ENCODE assay signal across 9 mouse cellular contexts in genomic region chr2:70261703-70262564, GRCm38 (mm10).
A peak's percentile ranks its signal among the peaks of the same experiment; 100 is the strongest.
DNase-seq lines count a peak whose midpoint lies in the region; ATAC-seq and TF ChIP-seq lines count a peak whose summit lies in the region.
"Had no signal": no experiment of that assay in that cellular context is flagged by ENCODE, and none has a peak within 500 bp of the region (broad histone marks: within the 10 kb centered on the region; RNA-seq: fewer than 3 reads in every experiment).

No protein-coding gene starts in this region.

- no peak for TF ChIP-seq CTCF in kidney, adult 2 months (conservative IDR thresholded peaks at IDR 0.05; ENCODE audit: insufficient read depth, insufficient read length, low read depth, low read length)
- TF ChIP-seq CTCF in liver, postnatal 0 days (IDR thresholded peaks at IDR 0.05; ENCODE audit: low read depth), result no peak

- peaks cover 11% of the 10 kb centered on the region for H3K4me1 ChIP-seq in kidney, embryonic 15.5 days
- no peaks in the 10 kb centered on the region for H3K4me1 ChIP-seq in kidney, adult 2 months (ENCODE audit: control insufficient read depth, insufficient read depth, low read length)
- peaks cover 27% of the 10 kb centered on the region for H3K4me1 ChIP-seq in embryonic facial prominence, embryonic 13.5 days
- H3K4me1 ChIP-seq in midbrain, embryonic 11.5 days (ENCODE audit: control insufficient read depth, insufficient read depth, low read length), result no peaks in the 10 kb centered on the region; the same call in 1 of the 2 replicates
- no peaks in the 10 kb centered on the region for H3K4me1 ChIP-seq in liver, postnatal 0 days (ENCODE audit: insufficient read depth)

- no peak for TF ChIP-seq POLR2A in kidney, adult 2 months (IDR thresholded peaks at IDR 0.05; ENCODE audit: low read depth, low read length)

- no peak for DNase-seq in kidney, adult 2 months
- peak; percentile 53 for DNase-seq in ZHBTc4 (ENCODE audit: low read depth, low spot score)
- DNase-seq in midbrain, embryonic 11.5 days (ENCODE audit: low spot score, missing footprints), result no peak
- DNase-seq in layer of hippocampus, postnatal 10 days (ENCODE audit: low spot score in 2 of 2), result no peak
- DNase-seq in right cerebral cortex, postnatal 4 days, result no peak
- DNase-seq in liver, postnatal 0 days, result no peak
- DNase-seq: cerebellum, adult 2 months had no signal

- no peak for TF ChIP-seq EP300 in liver, postnatal 0 days (IDR thresholded peaks at IDR 0.05; ENCODE audit: low read depth)

- no peaks in the 10 kb centered on the region for H3K36me3 ChIP-seq in kidney, embryonic 15.5 days
- no peaks in the 10 kb centered on the region for H3K36me3 ChIP-seq in kidney, adult 2 months (ENCODE audit: control insufficient read depth, insufficient read depth, low read length)
- no peaks in the 10 kb centered on the region for H3K36me3 ChIP-seq in embryonic facial prominence, embryonic 13.5 days
- H3K36me3 ChIP-seq in midbrain, embryonic 11.5 days (ENCODE audit: control insufficient read depth, insufficient read depth, low read length), result no peaks in the 10 kb centered on the region
- no peaks in the 10 kb centered on the region for H3K36me3 ChIP-seq in liver, postnatal 0 days (replicated peaks; ENCODE audit: insufficient read depth, low read length)

- 67% methylated on average over 8 of the region's 8 CpGs for WGBS in kidney, embryonic 15.5 days
- WGBS in kidney, adult 2 months, result 64% methylated on average over 8 of the region's 8 CpGs
- WGBS in embryonic facial prominence, embryonic 13.5 days, result 57% methylated on average over 8 of the region's 8 CpGs
- 77% methylated on average over 8 of the region's 8 CpGs for WGBS in midbrain, embryonic 11.5 days
- 41% methylated on average over 8 of the region's 8 CpGs for whole genome bisulfite sequencing in liver, postnatal 0 days (ENCODE audit: insufficient replicate concordance)

- no peak overlapping the region for H3K27ac ChIP-seq in kidney, embryonic 15.5 days
- H3K27ac ChIP-seq in kidney, adult 2 months (ENCODE audit: insufficient read depth, low read depth, low read length), result no peak overlapping the region
- peak overlapping the region; percentile 74 for H3K27ac ChIP-seq in embryonic facial prominence, embryonic 13.5 days
- H3K27ac ChIP-seq in midbrain, embryonic 11.5 days (ENCODE audit: low read depth, low read length), result no peak overlapping the region
- no peak overlapping the region for H3K27ac ChIP-seq in liver, postnatal 0 days (ENCODE audit: low read depth)

- no peak overlapping the region for H3K4me2 ChIP-seq in kidney, embryonic 15.5 days
- peak overlapping the region; percentile 24 for H3K4me2 ChIP-seq in embryonic facial prominence, embryonic 13.5 days
- H3K4me2 ChIP-seq in midbrain, embryonic 11.5 days, result no peak overlapping the region
- H3K4me2 ChIP-seq in liver, postnatal 0 days (ENCODE audit: low read depth, low read length), result no peak overlapping the region

- 0 out of 2 replicates have a peak, but pooled peaks cover 7% of the 10 kb centered on the region for H3K27me3 ChIP-seq in kidney, embryonic 15.5 days
- no peaks in the 10 kb centered on the region for H3K27me3 ChIP-seq in kidney, adult 2 months (replicated peaks; ENCODE audit: control insufficient read depth, insufficient read depth, low read length)
- H3K27me3 ChIP-seq in embryonic facial prominence, embryonic 13.5 days, result peaks cover 6% of the 10 kb centered on the region; the same call in 1 of the 2 replicates
- H3K27me3 ChIP-seq in midbrain, embryonic 11.5 days (ENCODE audit: control insufficient read depth, insufficient read depth, low read length), result no peaks in the 10 kb centered on the region
- 0 out of 2 replicates have a peak, but pooled peaks cover 4% of the 10 kb centered on the region for H3K27me3 ChIP-seq in liver, postnatal 0 days (ENCODE audit: insufficient read depth, low read length)

- H3K4me3 ChIP-seq in kidney, embryonic 15.5 days (replicated peaks), result no peak overlapping the region
- H3K4me3 ChIP-seq in kidney, adult 2 months (ENCODE audit: insufficient read depth, low read depth, low read length), result no peak overlapping the region
- no peak overlapping the region for H3K4me3 ChIP-seq in embryonic facial prominence, embryonic 13.5 days
- no peak overlapping the region for H3K4me3 ChIP-seq in midbrain, embryonic 11.5 days (ENCODE audit: low read depth, low read length)
- H3K4me3 ChIP-seq in liver, postnatal 0 days (ENCODE audit: low read depth, low read length), result no peak overlapping the region

- no peaks in the 10 kb centered on the region for H3K9me3 ChIP-seq in kidney, embryonic 15.5 days (replicated peaks)
- no peaks in the 10 kb centered on the region for H3K9me3 ChIP-seq in embryonic facial prominence, embryonic 13.5 days
- H3K9me3 ChIP-seq in midbrain, embryonic 11.5 days (ENCODE audit: control insufficient read depth, low read length), result no peaks in the 10 kb centered on the region
- no peaks in the 10 kb centered on the region for H3K9me3 ChIP-seq in liver, postnatal 0 days (ENCODE audit: low read length)

- ATAC-seq in kidney, embryonic 15.5 days (replicated peaks; ENCODE audit: low FRiP score), result peak; percentile 18; the same call in 1 of the 2 replicates
- ATAC-seq in embryonic facial prominence, embryonic 13.5 days (ENCODE audit: insufficient number of reproducible peaks, insufficient read depth, low FRiP score, low TSS enrichment, low read depth), result no peak
- 0 out of 2 replicates have a peak, but pooled peaks have one; percentile 24 for ATAC-seq in midbrain, embryonic 11.5 days (ENCODE audit: low FRiP score)
- ATAC-seq in liver, postnatal 0 days, result no peak

- H3K9ac ChIP-seq in kidney, embryonic 15.5 days, result no peak overlapping the region
- H3K9ac ChIP-seq in embryonic facial prominence, embryonic 13.5 days, result no peak overlapping the region
- H3K9ac ChIP-seq in midbrain, embryonic 11.5 days (ENCODE audit: low read length), result no peak overlapping the region
- H3K9ac ChIP-seq in liver, postnatal 0 days (replicated peaks), result no peak overlapping the region

Comparison
In these comparisons a context has a peak if more than half of its experiments do, and no peak if none do; other contexts are left out.
1. ATAC-seq: peak in kidney, embryonic 15.5 days (single experiment) and midbrain, embryonic 11.5 days (single experiment); none in embryonic facial prominence, embryonic 13.5 days (single experiment) and liver, postnatal 0 days (single experiment).